Mouse (Mus musculus): ENCODE data around the gene Lrmda.

DNA sequence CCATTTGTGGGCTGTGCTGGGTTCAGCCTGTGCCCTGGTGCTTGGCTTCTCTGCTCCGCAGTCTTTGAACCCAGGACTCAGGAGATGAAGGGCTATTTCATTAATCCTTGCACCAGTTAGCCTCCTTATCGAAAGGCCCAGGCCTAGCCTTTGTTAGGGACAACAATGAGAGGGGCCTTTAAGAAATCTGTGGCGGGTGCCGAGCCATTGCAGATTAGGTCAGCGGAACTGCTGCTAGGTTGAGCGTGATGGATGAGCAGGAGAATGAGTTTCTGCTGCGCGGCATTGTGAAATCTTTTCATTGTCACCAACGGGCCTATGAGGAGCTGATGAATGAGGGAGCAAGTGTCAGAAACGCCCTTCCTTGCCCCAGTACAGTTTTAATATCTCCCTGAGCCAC, 475.4 kb downstream of the Lrmda start:
- no peak for TF ChIP-seq CTCF (IDR thresholded peaks at IDR 0.05; ENCODE audit: borderline replicate concordance, insufficient read depth, low read length)
- TF ChIP-seq POLR2A (IDR thresholded peaks at IDR 0.05; ENCODE audit: low read depth, low read length) = no peak
